Mouse (Mus musculus) telencephalon, adult 2 months (tissue): ENCODE data around the gene Cxadr.
A peak's percentile ranks its signal among the peaks of the same experiment; 100 is the strongest.

ENCODE experiments used
- DNase-seq: peaks from one replicate; pipeline ENCODE4 v3.0.0-alpha.2; 2011; ENCODE audit warnings: low read depth, low spot score

The Cxadr gene

GRCm38 (mm10) chr16:78301183-78301830 is at the start of gene Cxadr:
Gene Cxadr (plus strand): TSS chr16:78301489.
- DNase-seq: peak; percentile 65

- no peak for DNase-seq
Observed at GRCm38 (mm10) chr16:78258989-78259388, 42.3 kb upstream of the Cxadr start.

GRCm38 (mm10) chr16:78260070-78260879 is 41.0 kb upstream of the Cxadr start:
- no peak for DNase-seq

- DNase-seq: no peak
Observed at GRCm38 (mm10) chr16:78261520-78261919, 39.8 kb upstream of the Cxadr start.

GRCm38 (mm10) chr16:78264442-78265150 is 36.7 kb upstream of the Cxadr start:
- no peak for DNase-seq

GRCm38 (mm10) chr16:78265151-78265590 is 36.1 kb upstream of the Cxadr start:
- DNase-seq: peak; percentile 47

- DNase-seq: no peak
Observed at GRCm38 (mm10) chr16:78265826-78266225, 35.5 kb upstream of the Cxadr start.

GRCm38 (mm10) chr16:78267453-78267852 is 33.8 kb upstream of the Cxadr start:
- no peak for DNase-seq

GRCm38 (mm10) chr16:78268167-78268566 is 33.1 kb upstream of the Cxadr start:
- DNase-seq: no peak

GRCm38 (mm10) chr16:78274825-78275455 is 26.3 kb upstream of the Cxadr start:
- DNase-seq: peak; percentile 27

GRCm38 (mm10) chr16:78277567-78277966 is 23.7 kb upstream of the Cxadr start:
- DNase-seq: no peak

- no peak for DNase-seq
Observed at GRCm38 (mm10) chr16:78280093-78280881, 21.0 kb upstream of the Cxadr start.

GRCm38 (mm10) chr16:78283231-78283630 is 18.1 kb upstream of the Cxadr start:
- no peak for DNase-seq

- no peak for DNase-seq
Observed at GRCm38 (mm10) chr16:78294051-78294450, 7.2 kb upstream of the Cxadr start.

- no peak for DNase-seq
Observed at GRCm38 (mm10) chr16:78294606-78295275, 6.5 kb upstream of the Cxadr start.

GRCm38 (mm10) chr16:78295601-78296000 is 5.7 kb upstream of the Cxadr start:
- DNase-seq: no peak

GRCm38 (mm10) chr16:78296114-78296513 is 5.2 kb upstream of the Cxadr start:
- DNase-seq: no peak

GRCm38 (mm10) chr16:78301831-78302677 is 765 bp downstream of the Cxadr start:
- DNase-seq: no peak

GRCm38 (mm10) chr16:78302678-78303050 is 1.4 kb downstream of the Cxadr start:
- peak; percentile 65 for DNase-seq
